Mouse (Mus musculus): ENCODE results near the gene Wbp1l. TPM values are rescaled to one million over a fixed set of nuclear protein-coding genes. Genes with fewer than 3 reads are reported as not detected.

Gene Wbp1l
- polyA plus RNA-seq, 1 experiment, result 37.3 TPM

DNA sequence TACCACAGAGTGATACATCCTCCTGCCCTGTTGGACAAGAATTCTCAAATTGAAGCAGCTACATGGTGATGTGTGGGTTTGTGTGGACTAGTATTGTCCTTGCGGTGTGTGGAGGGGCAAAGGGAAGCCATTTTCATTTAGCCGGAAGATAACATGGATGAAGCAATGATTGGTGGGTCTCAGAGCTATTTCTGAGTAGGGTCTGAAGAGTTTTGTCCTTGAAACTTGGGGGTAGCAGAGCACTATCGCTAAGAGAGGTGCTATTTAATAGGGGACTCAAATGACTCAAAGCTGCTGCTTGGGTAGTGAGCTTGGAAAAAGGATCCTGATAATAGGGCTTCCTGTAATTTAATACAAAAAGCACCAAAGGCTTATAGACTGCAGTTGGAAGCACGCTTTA lies 697 bp upstream of the Wbp1l start:
- TF ChIP-seq CTCF (IDR thresholded peaks at IDR 0.05; ENCODE audit: extremely low read depth, insufficient read depth, insufficient read length, insufficient replicate concordance) (no peak), POLR2A (IDR thresholded peaks at IDR 0.05; ENCODE audit: low read depth, low read length) (no peak)
- no peak for DNase-seq (ENCODE audit: low read depth in 1 of 2, low spot score in 2 of 2)
- 95% methylated on average over 4 of the region's 4 CpGs for WGBS
- Histone ChIP-seq H3K27ac (ENCODE audit: insufficient read depth, low read length) (no peak overlapping the region), H3K4me1 (ENCODE audit: control insufficient read depth, insufficient read depth, insufficient read length) (peaks cover 6% of the 10 kb centered on the region; the same call in 1 of the 2 replicates), H3K36me3 (ENCODE audit: control insufficient read depth, insufficient read depth, low read length) (no peaks in the 10 kb centered on the region), H3K27me3 (ENCODE audit: control insufficient read depth, insufficient read depth, low read length) (no peaks in the 10 kb centered on the region), H3K4me3 (ENCODE audit: extremely low read depth, insufficient read depth, insufficient read length) (no peak overlapping the region)

DNA sequence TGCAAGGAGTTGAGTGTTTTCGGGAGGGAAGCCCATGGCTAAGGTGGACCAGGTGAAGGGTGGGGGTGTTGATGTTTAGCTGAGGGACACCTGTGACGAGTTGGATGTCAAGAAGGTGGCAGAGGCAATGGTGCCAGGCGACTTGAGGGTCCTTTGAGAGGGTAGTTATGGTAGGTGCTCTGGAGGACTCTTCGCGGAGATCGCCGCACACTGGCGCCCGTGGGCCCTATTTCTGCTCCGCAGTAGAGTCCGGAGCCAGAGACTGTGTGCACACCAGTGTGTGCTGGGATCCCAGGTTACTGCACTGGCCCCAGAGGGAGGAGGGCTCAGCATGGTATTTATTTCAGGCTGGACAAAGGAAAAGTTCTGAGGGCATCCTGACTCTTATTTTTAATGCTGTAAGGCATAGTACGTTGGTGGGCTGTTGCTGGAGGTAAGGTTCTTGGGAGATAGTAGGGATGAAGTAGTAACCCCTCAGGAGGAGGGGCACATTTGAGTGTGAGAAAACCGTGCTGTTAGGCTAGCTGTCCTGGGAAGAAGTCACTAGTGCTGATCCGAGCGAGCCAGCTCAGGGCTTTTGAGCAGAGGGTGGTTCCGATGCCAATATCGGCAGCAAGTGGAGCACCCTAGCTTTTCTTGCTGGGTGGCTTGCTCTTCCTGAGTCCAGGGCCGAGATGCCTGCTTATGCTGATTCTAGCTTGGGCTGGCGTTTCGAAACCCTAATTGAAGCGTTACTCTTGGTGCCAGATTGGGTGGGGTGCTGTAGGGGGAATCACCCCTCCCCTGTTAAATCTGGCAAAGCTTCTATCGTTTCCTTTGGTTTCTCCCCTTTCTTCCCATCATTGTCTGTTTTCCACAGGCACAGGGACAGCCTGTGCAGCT lies 732 bp downstream of the Wbp1l start:
- DNase-seq (ENCODE audit: low read depth in 1 of 2, low spot score in 2 of 2), result no peak
- H3K27ac ChIP-seq (ENCODE audit: insufficient read depth, low read length), result peak overlapping the region; percentile 59
- TF ChIP-seq POLR2A (IDR thresholded peaks at IDR 0.05; ENCODE audit: low read depth, low read length) (no peak), CTCF (IDR thresholded peaks at IDR 0.05; ENCODE audit: extremely low read depth, insufficient read depth, insufficient read length, insufficient replicate concordance) (no peak)
- peaks cover 6% of the 10 kb centered on the region; the same call in 1 of the 2 replicates for H3K4me1 ChIP-seq (ENCODE audit: control insufficient read depth, insufficient read depth, insufficient read length)
- no peaks in the 10 kb centered on the region for H3K27me3 ChIP-seq (ENCODE audit: control insufficient read depth, insufficient read depth, low read length)
- no peaks in the 10 kb centered on the region; the same call in 1 of the 2 replicates for H3K36me3 ChIP-seq (ENCODE audit: control insufficient read depth, insufficient read depth, low read length)
- 4% methylated on average over 22 of the region's 22 CpGs for WGBS
- H3K4me3 ChIP-seq (ENCODE audit: extremely low read depth, insufficient read depth, insufficient read length), result peak overlapping the region; percentile 91

DNA sequence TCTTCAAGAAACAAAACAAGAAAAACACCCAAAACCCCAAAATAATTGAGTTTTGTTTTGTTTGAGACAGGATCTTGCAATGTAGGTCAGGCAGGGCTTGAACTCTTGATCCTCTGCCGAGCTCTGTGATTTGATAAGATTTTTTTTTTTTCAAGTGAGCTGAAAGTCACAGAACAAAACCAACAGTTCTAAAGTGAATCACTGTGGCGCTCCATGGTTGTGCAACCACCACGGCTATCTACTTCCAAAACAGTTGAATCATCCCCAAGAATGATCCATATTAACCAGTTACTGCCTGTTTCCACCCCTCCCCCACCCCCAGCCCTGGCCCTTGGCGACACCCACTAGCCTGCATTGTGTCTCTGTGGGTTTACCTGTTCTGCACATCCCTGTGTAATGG lies 1.5 kb downstream of the Wbp1l start:
- H3K36me3 ChIP-seq (ENCODE audit: control insufficient read depth, insufficient read depth, low read length), result no peaks in the 10 kb centered on the region; the same call in 1 of the 2 replicates
- H3K4me1 ChIP-seq (ENCODE audit: control insufficient read depth, insufficient read depth, insufficient read length), result peaks cover 6% of the 10 kb centered on the region; the same call in 1 of the 2 replicates
- no peak for TF ChIP-seq POLR2A (IDR thresholded peaks at IDR 0.05; ENCODE audit: low read depth, low read length)
- TF ChIP-seq CTCF (IDR thresholded peaks at IDR 0.05; ENCODE audit: extremely low read depth, insufficient read depth, insufficient read length, insufficient replicate concordance), result no peak
- no peak overlapping the region for H3K4me3 ChIP-seq (ENCODE audit: extremely low read depth, insufficient read depth, insufficient read length)
- H3K27ac ChIP-seq (ENCODE audit: insufficient read depth, low read length), result no peak overlapping the region
- DNase-seq (ENCODE audit: low read depth in 1 of 2, low spot score in 2 of 2), result no peak
- H3K27me3 ChIP-seq (ENCODE audit: control insufficient read depth, insufficient read depth, low read length), result no peaks in the 10 kb centered on the region
- WGBS, result 66% methylated on average over 4 of the region's 4 CpGs

DNA sequence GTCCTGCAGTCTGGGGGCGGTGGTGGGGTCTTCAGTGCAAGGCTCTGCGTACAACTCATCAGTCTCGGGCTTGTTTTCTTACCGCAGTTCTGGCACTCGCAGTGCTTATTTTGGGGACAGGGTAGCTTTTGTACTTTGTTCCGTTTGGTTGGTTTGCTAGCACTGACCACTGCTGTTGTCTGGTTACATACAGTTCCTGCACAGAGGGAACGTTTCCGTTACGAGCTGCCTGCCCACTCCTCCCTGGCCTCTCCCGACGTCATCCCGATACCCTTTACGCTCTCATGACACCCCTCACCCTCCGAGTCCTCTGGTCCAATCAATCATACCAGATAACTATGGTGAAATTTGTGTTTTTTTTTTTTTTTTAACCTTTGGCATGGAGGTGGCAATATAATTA lies 2.6 kb downstream of the Wbp1l start:
- Histone ChIP-seq H3K27me3 (ENCODE audit: control insufficient read depth, insufficient read depth, low read length) (no peaks in the 10 kb centered on the region), H3K4me1 (ENCODE audit: control insufficient read depth, insufficient read depth, insufficient read length) (peaks cover 9% of the 10 kb centered on the region; the same call in 1 of the 2 replicates), H3K36me3 (ENCODE audit: control insufficient read depth, insufficient read depth, low read length) (no peaks in the 10 kb centered on the region; the same call in 1 of the 2 replicates), H3K27ac (ENCODE audit: insufficient read depth, low read length) (no peak overlapping the region), H3K4me3 (ENCODE audit: extremely low read depth, insufficient read depth, insufficient read length) (no peak overlapping the region)
- no peak for DNase-seq (ENCODE audit: low read depth in 1 of 2, low spot score in 2 of 2)
- TF ChIP-seq CTCF (IDR thresholded peaks at IDR 0.05; ENCODE audit: extremely low read depth, insufficient read depth, insufficient read length, insufficient replicate concordance) (no peak), POLR2A (IDR thresholded peaks at IDR 0.05; ENCODE audit: low read depth, low read length) (no peak)
- WGBS, result 70% methylated on average over 14 of the region's 14 CpGs

DNA sequence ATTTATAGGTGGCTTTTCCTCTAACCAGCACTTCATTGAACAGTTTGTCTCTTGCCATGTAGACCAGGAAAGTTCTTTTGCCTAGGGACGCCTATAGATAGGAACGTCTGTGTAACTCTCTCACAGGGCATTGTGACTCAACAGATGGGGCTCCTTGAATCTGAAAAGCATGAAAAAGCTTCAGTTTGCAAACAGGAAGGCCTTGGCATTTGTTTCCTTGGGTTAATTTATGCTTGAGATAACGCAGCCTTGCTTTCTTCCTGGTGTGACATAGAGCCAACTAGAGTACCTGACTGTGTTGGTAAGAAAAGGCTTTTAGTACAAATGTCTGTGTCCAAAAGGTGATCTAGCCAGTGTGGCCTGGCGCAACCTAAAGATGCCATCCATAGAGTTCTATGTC lies 3.5 kb downstream of the Wbp1l start:
- Histone ChIP-seq H3K4me3 (ENCODE audit: extremely low read depth, insufficient read depth, insufficient read length) (no peak overlapping the region), H3K27me3 (ENCODE audit: control insufficient read depth, insufficient read depth, low read length) (no peaks in the 10 kb centered on the region), H3K4me1 (ENCODE audit: control insufficient read depth, insufficient read depth, insufficient read length) (peaks cover 14% of the 10 kb centered on the region; the same call in 1 of the 2 replicates), H3K27ac (ENCODE audit: insufficient read depth, low read length) (no peak overlapping the region), H3K36me3 (ENCODE audit: control insufficient read depth, insufficient read depth, low read length) (no peaks in the 10 kb centered on the region; the same call in 1 of the 2 replicates)
- WGBS, result 68% methylated on average over 4 of the region's 4 CpGs
- DNase-seq (ENCODE audit: low read depth in 1 of 2, low spot score in 2 of 2), result no peak
- TF ChIP-seq POLR2A (IDR thresholded peaks at IDR 0.05; ENCODE audit: low read depth, low read length) (no peak), CTCF (IDR thresholded peaks at IDR 0.05; ENCODE audit: extremely low read depth, insufficient read depth, insufficient read length, insufficient replicate concordance) (no peak)

DNA sequence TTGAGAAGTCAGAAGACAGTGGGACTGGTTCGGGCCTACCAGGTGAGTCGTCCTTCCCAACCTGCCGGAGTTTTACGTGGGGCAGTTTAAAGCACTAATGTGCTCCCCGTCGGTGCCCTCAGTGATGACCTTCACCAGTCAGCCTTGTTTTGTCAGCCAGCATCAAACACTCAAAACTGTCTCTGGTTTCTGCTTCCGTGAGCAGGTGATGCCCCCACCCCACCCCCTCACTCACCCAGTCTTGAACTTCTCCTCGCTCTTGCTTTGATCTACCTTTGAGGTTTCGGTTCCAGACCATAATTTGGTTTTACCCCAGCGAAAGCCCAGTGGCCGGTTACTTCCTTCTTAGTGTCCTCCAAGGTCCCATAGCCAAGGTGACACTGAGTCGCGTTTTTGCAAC lies 7.8 kb downstream of the Wbp1l start:
- TF ChIP-seq POLR2A (IDR thresholded peaks at IDR 0.05; ENCODE audit: low read depth, low read length) (no peak), CTCF (IDR thresholded peaks at IDR 0.05; ENCODE audit: extremely low read depth, insufficient read depth, insufficient read length, insufficient replicate concordance) (no peak)
- no peaks in the 10 kb centered on the region for H3K27me3 ChIP-seq (ENCODE audit: control insufficient read depth, insufficient read depth, low read length)
- peaks cover 13% of the 10 kb centered on the region; the same call in 1 of the 2 replicates for H3K4me1 ChIP-seq (ENCODE audit: control insufficient read depth, insufficient read depth, insufficient read length)
- H3K36me3 ChIP-seq (ENCODE audit: control insufficient read depth, insufficient read depth, low read length), result peaks cover 2% of the 10 kb centered on the region; the same call in 1 of the 2 replicates
- H3K4me3 ChIP-seq (ENCODE audit: extremely low read depth, insufficient read depth, insufficient read length), result no peak overlapping the region
- no peak overlapping the region for H3K27ac ChIP-seq (ENCODE audit: insufficient read depth, low read length)
- WGBS, result 46% methylated on average over 13 of the region's 13 CpGs
- no peak for DNase-seq (ENCODE audit: low read depth in 1 of 2, low spot score in 2 of 2)

Data from spleen, adult 2 months (tissue).